ENCODE assay signal across 26 mouse cellular contexts in the genomic region with DNA sequence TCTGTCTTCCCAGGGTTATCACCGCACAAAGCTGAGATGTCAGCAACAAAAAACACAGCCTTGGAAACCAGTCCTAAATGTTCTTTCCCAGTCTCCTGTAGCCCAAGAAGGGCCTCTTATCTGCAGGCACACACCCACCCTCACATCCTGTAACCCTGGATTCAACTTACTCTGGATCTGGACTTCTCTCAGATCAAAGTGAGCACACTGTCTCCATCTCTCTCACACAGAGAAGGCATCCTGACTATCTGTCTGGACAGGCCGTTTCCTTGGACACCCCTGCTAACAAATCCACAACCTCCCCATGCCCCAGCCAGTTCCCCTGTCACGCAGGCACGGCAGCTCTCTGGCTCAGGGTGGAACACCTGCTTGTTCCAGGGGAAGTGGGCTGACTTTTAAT. TPM values are rescaled to one million over a fixed set of nuclear protein-coding genes. Genes with fewer than 3 reads are reported as not detected.
DNase-seq lines count a peak whose midpoint lies in the region; ATAC-seq lines count a peak whose summit lies in the region.
"Had no signal": no experiment of that assay in that cellular context is flagged by ENCODE, and none has a peak within 500 bp of the region (broad histone marks: within the 10 kb centered on the region; RNA-seq: fewer than 3 reads in every experiment).

No protein-coding gene starts in this region.

- H3K4me3 ChIP-seq in heart, embryonic 12.5 days: no peak overlapping the region
- no peak overlapping the region for H3K4me3 ChIP-seq in liver, embryonic 16.5 days (ENCODE audit: low read depth, low read length)
- H3K4me3 ChIP-seq: embryonic facial prominence, embryonic 15.5 days; forebrain, embryonic 15.5 days; hindbrain, embryonic 13.5 days; left cerebral cortex, adult 2 months; midbrain, embryonic 15.5 days; neural tube, embryonic 12.5 days had no signal

- H3K4me1 ChIP-seq in heart, embryonic 12.5 days (replicated peaks): peaks cover 12% of the 10 kb centered on the region
- peaks cover 12% of the 10 kb centered on the region for H3K4me1 ChIP-seq in liver, embryonic 16.5 days (ENCODE audit: control insufficient read depth, low read depth, low read length)
- H3K4me1 ChIP-seq: forebrain, embryonic 15.5 days; hindbrain, embryonic 13.5 days; midbrain, embryonic 15.5 days; neural tube, embryonic 12.5 days had no signal

- H3K27ac ChIP-seq in heart, embryonic 12.5 days (ENCODE audit: poor library complexity, severe bottlenecking): no peak overlapping the region
- H3K27ac ChIP-seq in liver, embryonic 16.5 days (ENCODE audit: low read length): no peak overlapping the region
- H3K27ac ChIP-seq: embryonic facial prominence, embryonic 15.5 days; forebrain, embryonic 15.5 days; hindbrain, embryonic 13.5 days; kidney, postnatal 0 days; left cerebral cortex, adult 2 months; midbrain, embryonic 15.5 days; neural tube, embryonic 12.5 days; stomach, postnatal 0 days had no signal

- no peak overlapping the region for H3K4me2 ChIP-seq in heart, embryonic 12.5 days
- no peak overlapping the region for H3K4me2 ChIP-seq in liver, embryonic 16.5 days (ENCODE audit: low read depth, low read length)
- H3K4me2 ChIP-seq: embryonic facial prominence, embryonic 15.5 days; forebrain, embryonic 15.5 days; hindbrain, embryonic 13.5 days; lung, embryonic 14.5 days; midbrain, embryonic 15.5 days; neural tube, embryonic 12.5 days had no signal

- no peaks in the 10 kb centered on the region for H3K36me3 ChIP-seq in heart, embryonic 12.5 days
- H3K36me3 ChIP-seq in liver, embryonic 16.5 days (ENCODE audit: control insufficient read depth, insufficient read depth): no peaks in the 10 kb centered on the region
- H3K36me3 ChIP-seq: embryonic facial prominence, embryonic 15.5 days; forebrain, embryonic 15.5 days; hindbrain, embryonic 13.5 days; midbrain, embryonic 15.5 days; neural tube, embryonic 12.5 days had no signal

- H3K9me3 ChIP-seq in heart, embryonic 12.5 days (replicated peaks): no peaks in the 10 kb centered on the region
- no peaks in the 10 kb centered on the region for H3K9me3 ChIP-seq in liver, embryonic 16.5 days (replicated peaks; ENCODE audit: control insufficient read depth, low read length)
- H3K9me3 ChIP-seq: embryonic facial prominence, embryonic 15.5 days; forebrain, embryonic 15.5 days; hindbrain, embryonic 13.5 days; midbrain, embryonic 15.5 days; neural tube, embryonic 12.5 days had no signal

- no peak overlapping the region for H3K9ac ChIP-seq in heart, embryonic 12.5 days
- no peak overlapping the region for H3K9ac ChIP-seq in liver, embryonic 16.5 days (ENCODE audit: low read depth, low read length)
- H3K9ac ChIP-seq: embryonic facial prominence, embryonic 15.5 days; forebrain, embryonic 15.5 days; hindbrain, embryonic 13.5 days; lung, embryonic 14.5 days; midbrain, embryonic 15.5 days; neural tube, embryonic 12.5 days had no signal

- DNase-seq in heart, postnatal 25 days (ENCODE audit: low spot score): no peak
- peak; percentile 58 for DNase-seq in 416B (ENCODE audit: low read depth)
- DNase-seq in MEL-GATA-1-ER (ENCODE audit: extremely low read depth, low read depth): peak; percentile 89
- DNase-seq in lung, postnatal 4 days: no peak
- DNase-seq in embryo, embryonic 11 days: no peak
- DNase-seq: adrenal gland, postnatal 10 days; B cell, adult 2 months; cerebellum, adult 2 months; cerebellum, postnatal 36 days; gastrocnemius, postnatal 10 days; kidney, adult 11 months; lung, embryonic 14.5 days; right cerebral cortex, postnatal 14 days; thymus, adult 2 months; thymus, postnatal 4 days had no signal

- H3K27me3 ChIP-seq in heart, embryonic 12.5 days (replicated peaks): no peaks in the 10 kb centered on the region
- H3K27me3 ChIP-seq in liver, embryonic 16.5 days (ENCODE audit: control insufficient read depth, insufficient read depth, low read depth, low read length): no peaks in the 10 kb centered on the region
- H3K27me3 ChIP-seq: CH12.LX; embryonic facial prominence, embryonic 15.5 days; forebrain, embryonic 15.5 days; hindbrain, embryonic 13.5 days; midbrain, embryonic 15.5 days; neural tube, embryonic 12.5 days had no signal

- peak; percentile 71; the same call in 1 of the 2 replicates for ATAC-seq in heart, embryonic 12.5 days (ENCODE audit: insufficient number of reproducible peaks, low FRiP score)
- ATAC-seq in liver, embryonic 16.5 days (ENCODE audit: low read depth): peak; percentile 32; the same call in 1 of the 2 replicates
- ATAC-seq: forebrain, embryonic 15.5 days; midbrain, embryonic 15.5 days had no signal

- intact Hi-C loops in heart, postnatal 25 days (cut with DNase I): no loop called here

- 25% methylated on average over 4 of the region's 4 CpGs for WGBS in heart, embryonic 12.5 days
- 20% methylated on average over 4 of the region's 4 CpGs for WGBS in liver, embryonic 16.5 days (ENCODE audit: insufficient replicate concordance)

RNA-seq across cellular contexts. Expression of gene Mapkapk3, which starts 17.4 kb away (rescaled TPM):
- polyA plus RNA-seq in heart, embryonic 12.5 days (2016; fragmentation: Nextera tagmentation; extraction: Ambion mirVana): 7.1 and 7.3 TPM in 2 replicates
- 10 to 100 TPM; 28.3 to 30.9 TPM for total RNA-seq in heart, postnatal 25 days (2021)
- 8.4 and 9.9 TPM in 2 replicates for polyA plus RNA-seq in liver, embryonic 16.5 days (2015; fragmentation: Nextera tagmentation; extraction: Ambion mirVana)

RNA-seq across cellular contexts. Expression of gene Cish, which starts 23.5 kb away (rescaled TPM):
- 15.6 and 16.4 TPM in 2 replicates for polyA plus RNA-seq in heart, embryonic 12.5 days (2016; fragmentation: Nextera tagmentation; extraction: Ambion mirVana)
- 100 to 1,000 TPM; 122 to 198 TPM for total RNA-seq in heart, postnatal 25 days (2021)
- 10.0 and 10.7 TPM in 2 replicates for polyA plus RNA-seq in liver, embryonic 16.5 days (2015; fragmentation: Nextera tagmentation; extraction: Ambion mirVana)

RNA-seq across cellular contexts. Expression of gene Dock3, which starts 40.6 kb away (rescaled TPM):
- 0.91 and 1.3 TPM in 2 replicates for polyA plus RNA-seq in heart, embryonic 12.5 days (2016; fragmentation: Nextera tagmentation; extraction: Ambion mirVana)
- total RNA-seq in heart, postnatal 25 days (2021): 1 to 10 TPM; 2.7 to 3.5 TPM
- 0.02 and 0.04 TPM in 2 replicates for polyA plus RNA-seq in liver, embryonic 16.5 days (2015; fragmentation: Nextera tagmentation; extraction: Ambion mirVana)

Comparison
In these comparisons a context has a peak if more than half of its experiments do, and no peak if none do; other contexts are left out.
1. DNase-seq: peak in 416B (single experiment) and MEL-GATA-1-ER (single experiment); none in heart, postnatal 25 days (single experiment), lung, postnatal 4 days (0 of 2) and embryo, embryonic 11 days (single experiment).